Mouse (Mus musculus): ENCODE data around the gene Clmn. TPM values are rescaled to one million over a fixed set of nuclear protein-coding genes. Genes with fewer than 3 reads are reported as not detected.

The Clmn gene
- polyA plus RNA-seq, 1 experiment from 2014 or later: 1.5 TPM

GRCm38 (mm10) chr12:104822838-104823599 is 41.9 kb downstream of the Clmn start:
- no peak overlapping the region for H3K27ac ChIP-seq (ENCODE audit: low read depth, low read length)
- H3K9ac ChIP-seq (ENCODE audit: low read depth, low read length): no peak overlapping the region
- H3K4me1 ChIP-seq (replicated peaks; ENCODE audit: control insufficient read depth, insufficient read depth, low read length): peaks cover 15% of the 10 kb centered on the region
- no peak overlapping the region for H3K4me2 ChIP-seq
- H3K36me3 ChIP-seq (ENCODE audit: control insufficient read depth, insufficient read depth, low read length): no peaks in the 10 kb centered on the region
- WGBS: 86% methylated on average over 10 of the region's 10 CpGs
- no peak for DNase-seq (ENCODE audit: low spot score)
- H3K9me3 ChIP-seq (ENCODE audit: control insufficient read depth, low read length): no peaks in the 10 kb centered on the region
- no peak overlapping the region for H3K4me3 ChIP-seq (ENCODE audit: low read depth, low read length)
- H3K27me3 ChIP-seq (replicated peaks; ENCODE audit: control insufficient read depth, insufficient read depth, low read length): no peaks in the 10 kb centered on the region
- ATAC-seq (replicated peaks; ENCODE audit: low FRiP score): no peak

GRCm38 (mm10) chr12:104822151-104822550 is 42.7 kb downstream of the Clmn start:
- Histone ChIP-seq H3K9ac (ENCODE audit: low read depth, low read length) (no peak overlapping the region), H3K4me3 (ENCODE audit: low read depth, low read length) (no peak overlapping the region), H3K4me2 (no peak overlapping the region), H3K4me1 (replicated peaks; ENCODE audit: control insufficient read depth, insufficient read depth, low read length) (peaks cover 15% of the 10 kb centered on the region), H3K9me3 (ENCODE audit: control insufficient read depth, low read length) (no peaks in the 10 kb centered on the region), H3K36me3 (ENCODE audit: control insufficient read depth, insufficient read depth, low read length) (no peaks in the 10 kb centered on the region), H3K27ac (ENCODE audit: low read depth, low read length) (no peak overlapping the region), H3K27me3 (replicated peaks; ENCODE audit: control insufficient read depth, insufficient read depth, low read length) (no peaks in the 10 kb centered on the region)
- ATAC-seq (replicated peaks; ENCODE audit: low FRiP score) (no peak), DNase-seq (ENCODE audit: low spot score) (no peak)
- 76% methylated on average over 8 of the region's 8 CpGs for WGBS

GRCm38 (mm10) chr12:104820061-104820460 is 44.8 kb downstream of the Clmn start:
- Histone ChIP-seq H3K27ac (ENCODE audit: low read depth, low read length) (no peak overlapping the region), H3K27me3 (replicated peaks; ENCODE audit: control insufficient read depth, insufficient read depth, low read length) (no peaks in the 10 kb centered on the region), H3K4me2 (no peak overlapping the region), H3K9ac (ENCODE audit: low read depth, low read length) (no peak overlapping the region), H3K36me3 (ENCODE audit: control insufficient read depth, insufficient read depth, low read length) (no peaks in the 10 kb centered on the region), H3K4me3 (ENCODE audit: low read depth, low read length) (no peak overlapping the region), H3K4me1 (replicated peaks; ENCODE audit: control insufficient read depth, insufficient read depth, low read length) (peaks cover 10% of the 10 kb centered on the region), H3K9me3 (ENCODE audit: control insufficient read depth, low read length) (no peaks in the 10 kb centered on the region)
- 73% methylated on average over 5 of the region's 5 CpGs for WGBS
- ATAC-seq (replicated peaks; ENCODE audit: low FRiP score) (no peak), DNase-seq (ENCODE audit: low spot score) (no peak)

- 61% methylated on average over 8 of the region's 8 CpGs for WGBS
- DNase-seq (ENCODE audit: low spot score): no peak
- Histone ChIP-seq H3K4me1 (replicated peaks; ENCODE audit: control insufficient read depth, insufficient read depth, low read length) (peaks cover 4% of the 10 kb centered on the region), H3K36me3 (ENCODE audit: control insufficient read depth, insufficient read depth, low read length) (no peaks in the 10 kb centered on the region), H3K9me3 (ENCODE audit: control insufficient read depth, low read length) (no peaks in the 10 kb centered on the region), H3K9ac (ENCODE audit: low read depth, low read length) (no peak overlapping the region), H3K4me2 (no peak overlapping the region), H3K4me3 (ENCODE audit: low read depth, low read length) (no peak overlapping the region), H3K27me3 (replicated peaks; ENCODE audit: control insufficient read depth, insufficient read depth, low read length) (no peaks in the 10 kb centered on the region), H3K27ac (ENCODE audit: low read depth, low read length) (no peak overlapping the region)
- ATAC-seq (replicated peaks; ENCODE audit: low FRiP score): no peak
These were observed 45.8 kb downstream of the Clmn start for GRCm38 (mm10) chr12:104819050-104819449.

GRCm38 (mm10) chr12:104818057-104818456 is 46.8 kb downstream of the Clmn start:
- Histone ChIP-seq H3K9ac (ENCODE audit: low read depth, low read length) (no peak overlapping the region), H3K36me3 (ENCODE audit: control insufficient read depth, insufficient read depth, low read length) (no peaks in the 10 kb centered on the region), H3K4me1 (replicated peaks; ENCODE audit: control insufficient read depth, insufficient read depth, low read length) (no peaks in the 10 kb centered on the region), H3K27ac (ENCODE audit: low read depth, low read length) (no peak overlapping the region), H3K4me2 (no peak overlapping the region), H3K4me3 (ENCODE audit: low read depth, low read length) (no peak overlapping the region), H3K9me3 (ENCODE audit: control insufficient read depth, low read length) (no peaks in the 10 kb centered on the region), H3K27me3 (replicated peaks; ENCODE audit: control insufficient read depth, insufficient read depth, low read length) (no peaks in the 10 kb centered on the region)
- ATAC-seq (replicated peaks; ENCODE audit: low FRiP score): no peak
- WGBS: 62% methylated on average over 7 of the region's 7 CpGs
- DNase-seq (ENCODE audit: low spot score): no peak

GRCm38 (mm10) chr12:104817172-104817866 is 47.6 kb downstream of the Clmn start:
- WGBS: 32% methylated on average over 12 of the region's 12 CpGs
- Histone ChIP-seq H3K9me3 (ENCODE audit: control insufficient read depth, low read length) (no peaks in the 10 kb centered on the region), H3K4me1 (replicated peaks; ENCODE audit: control insufficient read depth, insufficient read depth, low read length) (no peaks in the 10 kb centered on the region), H3K36me3 (ENCODE audit: control insufficient read depth, insufficient read depth, low read length) (no peaks in the 10 kb centered on the region), H3K27ac (ENCODE audit: low read depth, low read length) (no peak overlapping the region), H3K9ac (ENCODE audit: low read depth, low read length) (no peak overlapping the region), H3K27me3 (replicated peaks; ENCODE audit: control insufficient read depth, insufficient read depth, low read length) (no peaks in the 10 kb centered on the region), H3K4me3 (ENCODE audit: low read depth, low read length) (no peak overlapping the region), H3K4me2 (no peak overlapping the region)
- no peak for ATAC-seq (replicated peaks; ENCODE audit: low FRiP score)
- no peak for DNase-seq (ENCODE audit: low spot score)

- 72% methylated on average over 7 of the region's 7 CpGs for WGBS
- Histone ChIP-seq H3K9me3 (ENCODE audit: control insufficient read depth, low read length) (no peaks in the 10 kb centered on the region), H3K27ac (ENCODE audit: low read depth, low read length) (no peak overlapping the region), H3K4me1 (replicated peaks; ENCODE audit: control insufficient read depth, insufficient read depth, low read length) (no peaks in the 10 kb centered on the region), H3K4me3 (ENCODE audit: low read depth, low read length) (no peak overlapping the region), H3K9ac (ENCODE audit: low read depth, low read length) (no peak overlapping the region), H3K4me2 (no peak overlapping the region), H3K36me3 (ENCODE audit: control insufficient read depth, insufficient read depth, low read length) (no peaks in the 10 kb centered on the region), H3K27me3 (replicated peaks; ENCODE audit: control insufficient read depth, insufficient read depth, low read length) (no peaks in the 10 kb centered on the region)
- no peak for ATAC-seq (replicated peaks; ENCODE audit: low FRiP score)
- DNase-seq (ENCODE audit: low spot score): no peak
These were observed 50.6 kb downstream of the Clmn start for GRCm38 (mm10) chr12:104814291-104814690.

- Histone ChIP-seq H3K27ac (ENCODE audit: low read depth, low read length) (no peak overlapping the region), H3K9ac (ENCODE audit: low read depth, low read length) (no peak overlapping the region), H3K4me1 (replicated peaks; ENCODE audit: control insufficient read depth, insufficient read depth, low read length) (no peaks in the 10 kb centered on the region), H3K36me3 (ENCODE audit: control insufficient read depth, insufficient read depth, low read length) (no peaks in the 10 kb centered on the region), H3K4me3 (ENCODE audit: low read depth, low read length) (no peak overlapping the region), H3K4me2 (no peak overlapping the region), H3K27me3 (replicated peaks; ENCODE audit: control insufficient read depth, insufficient read depth, low read length) (no peaks in the 10 kb centered on the region), H3K9me3 (ENCODE audit: control insufficient read depth, low read length) (no peaks in the 10 kb centered on the region)
- ATAC-seq (replicated peaks; ENCODE audit: low FRiP score) (no peak), DNase-seq (ENCODE audit: low spot score) (no peak)
- WGBS: 84% methylated on average over 13 of the region's 13 CpGs
These were observed 51.1 kb downstream of the Clmn start for GRCm38 (mm10) chr12:104813762-104814161.

- Histone ChIP-seq H3K4me2 (no peak overlapping the region), H3K27ac (ENCODE audit: low read depth, low read length) (no peak overlapping the region), H3K27me3 (replicated peaks; ENCODE audit: control insufficient read depth, insufficient read depth, low read length) (no peaks in the 10 kb centered on the region; the same call in 1 of the 2 replicates), H3K4me1 (replicated peaks; ENCODE audit: control insufficient read depth, insufficient read depth, low read length) (no peaks in the 10 kb centered on the region), H3K9me3 (ENCODE audit: control insufficient read depth, low read length) (no peaks in the 10 kb centered on the region), H3K4me3 (ENCODE audit: low read depth, low read length) (no peak overlapping the region), H3K36me3 (ENCODE audit: control insufficient read depth, insufficient read depth, low read length) (no peaks in the 10 kb centered on the region), H3K9ac (ENCODE audit: low read depth, low read length) (no peak overlapping the region)
- 67% methylated on average over 4 of the region's 4 CpGs for WGBS
- ATAC-seq (replicated peaks; ENCODE audit: low FRiP score): no peak; the same call in 1 of the 2 replicates
- DNase-seq (ENCODE audit: low spot score): no peak
These were observed 52.2 kb downstream of the Clmn start for GRCm38 (mm10) chr12:104812711-104813110.

Measured in liver, embryonic 11.5 days (tissue).